Mouse (Mus musculus): Measurements from ENCODE around the gene Hexa. TPM values are rescaled to one million over a fixed set of nuclear protein-coding genes. Genes with fewer than 3 reads are reported as not detected.

The Hexa gene
- polyA plus RNA-seq, 1 experiment from 2014 or later, result 61.2 TPM

- H3K9ac ChIP-seq, result no peak overlapping the region
- H3K27me3 ChIP-seq (replicated peaks), result no peaks in the 10 kb centered on the region
- H3K9me3 ChIP-seq, result no peaks in the 10 kb centered on the region
- H3K4me1 ChIP-seq, result no peaks in the 10 kb centered on the region
- no peak overlapping the region for H3K27ac ChIP-seq
- 30% methylated on average over 6 of the region's 6 CpGs for WGBS
- 0 out of 2 replicates have a peak, but pooled peaks have one; percentile 67 for ATAC-seq (replicated peaks)
- H3K4me2 ChIP-seq, result no peak overlapping the region
- no peak overlapping the region for H3K4me3 ChIP-seq
- peaks cover 19% of the 10 kb centered on the region for H3K36me3 ChIP-seq (replicated peaks)
Observed at GRCm38 (mm10) chr9:59567111-59567510, 27.8 kb downstream of the Hexa start.

GRCm38 (mm10) chr9:59571852-59572251 lies 32.5 kb downstream of the Hexa start:
- Histone ChIP-seq H3K27me3 (replicated peaks) (0 out of 2 replicates have a peak, but pooled peaks cover 4% of the 10 kb centered on the region), H3K9ac (no peak overlapping the region), H3K4me3 (no peak overlapping the region), H3K9me3 (no peaks in the 10 kb centered on the region), H3K4me2 (no peak overlapping the region), H3K4me1 (peaks cover 2% of the 10 kb centered on the region), H3K27ac (no peak overlapping the region), H3K36me3 (replicated peaks) (no peaks in the 10 kb centered on the region)
- ATAC-seq (replicated peaks), result no peak
- 86% methylated on average over 2 of the region's 2 CpGs for WGBS

DNA sequence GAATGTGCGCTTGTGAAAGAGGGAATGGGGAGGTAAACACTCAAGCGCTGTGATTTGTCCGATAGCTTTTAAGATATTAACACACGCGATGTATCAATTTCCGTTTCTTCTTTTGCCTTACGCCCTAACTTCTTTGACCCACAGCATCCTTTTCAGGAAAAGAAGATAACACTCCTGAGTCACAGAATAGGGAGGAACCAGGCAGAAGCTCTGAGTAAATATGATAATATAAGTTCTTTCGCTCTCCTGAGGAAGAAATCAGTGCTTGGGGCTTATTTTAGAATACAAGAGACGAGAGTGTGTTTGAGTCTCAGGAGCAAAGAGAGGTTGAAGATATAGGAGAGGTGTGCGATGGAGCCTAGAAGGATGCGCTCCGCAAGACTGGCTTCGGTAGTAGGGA lies 38.1 kb downstream of the Hexa start:
- peak overlapping the region; percentile 71 for H3K27ac ChIP-seq
- H3K9me3 ChIP-seq, result no peaks in the 10 kb centered on the region
- H3K9ac ChIP-seq, result peak overlapping the region; percentile 7; the same call in 1 of the 2 replicates
- H3K27me3 ChIP-seq (replicated peaks), result 0 out of 2 replicates have a peak, but pooled peaks cover 4% of the 10 kb centered on the region
- peak overlapping the region; percentile 70 for H3K4me2 ChIP-seq
- H3K36me3 ChIP-seq (replicated peaks), result no peaks in the 10 kb centered on the region
- peaks cover 27% of the 10 kb centered on the region for H3K4me1 ChIP-seq
- peak overlapping the region; percentile 53 for H3K4me3 ChIP-seq
- WGBS, result 12% methylated on average over 13 of the region's 13 CpGs
- ATAC-seq (replicated peaks), result no peak

DNA sequence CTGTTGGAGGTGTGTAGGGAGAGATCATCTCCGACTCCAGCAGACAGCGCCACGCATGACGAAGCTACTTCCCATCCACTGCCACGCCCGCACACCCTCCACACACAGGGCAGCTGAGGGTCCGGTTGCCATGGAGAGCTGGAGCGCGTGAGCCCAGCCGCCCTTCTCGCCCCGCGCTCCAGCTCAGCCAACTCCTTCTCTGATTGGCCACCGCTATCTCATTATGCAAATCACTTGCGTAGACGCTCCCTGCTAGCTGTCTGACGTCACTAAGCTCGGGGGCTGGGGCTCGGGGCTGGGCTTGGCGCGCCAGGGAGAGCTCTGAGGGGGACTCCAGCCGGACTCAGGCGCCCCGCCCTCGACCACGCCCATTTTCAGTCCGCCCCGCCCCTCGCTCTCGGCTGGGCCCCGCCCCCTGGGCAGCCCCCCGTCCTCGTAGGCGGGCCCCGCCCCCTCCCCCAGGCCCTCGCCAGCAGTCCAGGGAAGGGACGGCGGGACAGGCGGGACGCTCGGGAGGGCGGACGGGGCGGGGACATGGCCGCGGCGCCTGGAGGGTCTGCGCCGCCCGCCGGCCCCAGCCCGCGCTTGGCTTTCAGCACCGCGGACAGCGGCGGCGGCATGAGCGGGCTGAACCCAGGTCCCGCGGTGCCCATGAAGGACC lies 38.6 kb downstream of the Hexa start, which contains the start of gene Celf6:
TSS of gene Celf6 (plus strand) at position 74 of the 661 bp plus-strand sequence.
- Histone ChIP-seq H3K9ac (peak within 1 kb of the TSS; percentile 49), H3K9me3 (no peaks in the 10 kb centered on the region), H3K27ac (peak within 1 kb of the TSS; percentile 71), H3K4me3 (peak within 1 kb of the TSS; percentile 53), H3K4me1 (peaks cover 27% of the 10 kb centered on the region), H3K4me2 (peak within 1 kb of the TSS; percentile 70), H3K27me3 (replicated peaks) (0 out of 2 replicates have a peak, but pooled peaks cover 4% of the 10 kb centered on the region), H3K36me3 (replicated peaks) (no peaks in the 10 kb centered on the region)
- 0% methylated on average over 60 of the region's 61 CpGs for WGBS
- ATAC-seq (replicated peaks), result peak; percentile 98

- peak overlapping the region; percentile 71 for H3K27ac ChIP-seq
- H3K4me3 ChIP-seq, result peak overlapping the region; percentile 53
- 0 out of 2 replicates have a peak, but pooled peaks cover 4% of the 10 kb centered on the region for H3K27me3 ChIP-seq (replicated peaks)
- peaks cover 27% of the 10 kb centered on the region for H3K4me1 ChIP-seq
- 0% methylated on average over 20 of the region's 20 CpGs for WGBS
- H3K36me3 ChIP-seq (replicated peaks), result no peaks in the 10 kb centered on the region
- peak; percentile 50; the same call in 1 of the 2 replicates for ATAC-seq (replicated peaks)
- H3K9ac ChIP-seq, result peak overlapping the region; percentile 49
- H3K4me2 ChIP-seq, result peak overlapping the region; percentile 70
- H3K9me3 ChIP-seq, result no peaks in the 10 kb centered on the region
Observed at GRCm38 (mm10) chr9:59578505-59578867, 39.1 kb downstream of the Hexa start.

GRCm38 (mm10) chr9:59584871-59585308 lies 45.5 kb downstream of the Hexa start:
- Histone ChIP-seq H3K4me2 (peak overlapping the region; percentile 30), H3K27me3 (replicated peaks) (no peaks in the 10 kb centered on the region; the same call in 1 of the 2 replicates), H3K27ac (no peak overlapping the region), H3K9me3 (no peaks in the 10 kb centered on the region), H3K9ac (no peak overlapping the region), H3K4me3 (no peak overlapping the region), H3K4me1 (peaks cover 38% of the 10 kb centered on the region), H3K36me3 (replicated peaks) (no peaks in the 10 kb centered on the region)
- WGBS, result 6% methylated on average over 13 of the region's 13 CpGs
- ATAC-seq (replicated peaks), result peak; percentile 41; the same call in 1 of the 2 replicates

- Histone ChIP-seq H3K4me3 (peak overlapping the region; percentile 30; the same call in 1 of the 2 replicates), H3K9ac (no peak overlapping the region), H3K27ac (peak overlapping the region; percentile 90), H3K27me3 (replicated peaks) (no peaks in the 10 kb centered on the region; the same call in 1 of the 2 replicates), H3K36me3 (replicated peaks) (no peaks in the 10 kb centered on the region), H3K4me2 (peak overlapping the region; percentile 53), H3K9me3 (no peaks in the 10 kb centered on the region), H3K4me1 (peaks cover 38% of the 10 kb centered on the region)
- 19% methylated on average over 5 of the region's 5 CpGs for WGBS
- peak; percentile 64 for ATAC-seq (replicated peaks)
Observed at GRCm38 (mm10) chr9:59588252-59588651, 48.9 kb downstream of the Hexa start.

GRCm38 (mm10) chr9:59588710-59589671 lies 49.7 kb downstream of the Hexa start:
- peak; percentile 93 for ATAC-seq (replicated peaks)
- Histone ChIP-seq H3K9me3 (no peaks in the 10 kb centered on the region), H3K9ac (no peak overlapping the region), H3K27ac (peak overlapping the region; percentile 90), H3K27me3 (replicated peaks) (no peaks in the 10 kb centered on the region; the same call in 1 of the 2 replicates), H3K36me3 (replicated peaks) (no peaks in the 10 kb centered on the region), H3K4me3 (peak overlapping the region; percentile 30), H3K4me1 (peaks cover 38% of the 10 kb centered on the region), H3K4me2 (peak overlapping the region; percentile 53)
- 11% methylated on average over 12 of the region's 12 CpGs for WGBS

DNA sequence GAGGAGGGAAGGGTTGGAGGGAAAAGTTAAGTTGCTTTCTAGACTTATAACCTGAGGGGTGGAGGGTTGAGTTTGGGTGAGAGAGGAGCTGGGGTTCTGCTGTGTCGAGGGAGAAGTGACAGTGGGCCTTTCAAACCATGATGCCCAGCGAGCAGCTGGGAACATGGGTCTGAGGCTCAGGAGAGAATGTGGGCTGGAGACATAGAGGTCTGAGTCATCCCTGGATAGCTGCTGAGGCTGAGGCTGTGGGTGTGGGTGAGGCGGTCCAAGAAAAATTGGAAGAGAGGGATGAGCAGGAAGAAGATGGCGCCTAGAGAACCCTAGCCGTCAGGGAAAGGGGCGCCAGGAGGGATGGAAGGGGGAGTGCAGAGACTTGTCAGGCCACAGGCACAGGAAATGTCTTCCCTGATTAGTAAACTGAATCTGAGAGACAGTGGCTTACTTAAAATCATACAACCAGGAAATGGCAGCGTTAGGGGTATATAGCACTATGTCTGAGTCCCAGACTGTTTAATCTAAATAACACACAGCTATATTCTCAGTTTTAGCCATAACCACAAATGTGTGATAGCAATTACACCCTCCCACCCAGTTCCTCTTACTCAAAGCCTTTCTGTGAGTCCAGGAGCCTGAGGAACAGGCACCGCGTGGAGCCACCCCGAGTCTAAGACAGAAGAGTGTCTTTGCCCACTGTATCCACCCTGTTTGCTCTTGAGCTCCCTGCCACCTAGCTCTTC lies 50.5 kb downstream of the Hexa start:
- peak overlapping the region; percentile 53 for H3K4me2 ChIP-seq
- no peak for ATAC-seq (replicated peaks)
- H3K4me1 ChIP-seq, result peaks cover 34% of the 10 kb centered on the region
- peak overlapping the region; percentile 75 for H3K27ac ChIP-seq
- WGBS, result 81% methylated on average over 10 of the region's 10 CpGs
- H3K9ac ChIP-seq, result no peak overlapping the region
- H3K36me3 ChIP-seq (replicated peaks), result no peaks in the 10 kb centered on the region
- no peaks in the 10 kb centered on the region for H3K9me3 ChIP-seq
- H3K27me3 ChIP-seq (replicated peaks), result no peaks in the 10 kb centered on the region
- peak overlapping the region; percentile 30; the same call in 1 of the 2 replicates for H3K4me3 ChIP-seq

- H3K4me3 ChIP-seq, result no peak overlapping the region
- H3K4me1 ChIP-seq, result no peaks in the 10 kb centered on the region
- no peaks in the 10 kb centered on the region for H3K9me3 ChIP-seq
- no peak overlapping the region for H3K9ac ChIP-seq
- H3K27me3 ChIP-seq (replicated peaks), result no peaks in the 10 kb centered on the region
- H3K27ac ChIP-seq, result no peak overlapping the region
- H3K36me3 ChIP-seq (replicated peaks), result peaks cover 2% of the 10 kb centered on the region; the same call in 1 of the 2 replicates
- no peak for ATAC-seq (replicated peaks)
- WGBS, result 78% methylated on average over 8 of the region's 8 CpGs
- no peak overlapping the region for H3K4me2 ChIP-seq
Observed at GRCm38 (mm10) chr9:59601661-59602060, 62.3 kb downstream of the Hexa start.

- Histone ChIP-seq H3K36me3 (replicated peaks) (peaks cover 2% of the 10 kb centered on the region; the same call in 1 of the 2 replicates), H3K4me2 (no peak overlapping the region), H3K9ac (no peak overlapping the region), H3K27ac (no peak overlapping the region), H3K4me3 (no peak overlapping the region), H3K27me3 (replicated peaks) (no peaks in the 10 kb centered on the region), H3K4me1 (no peaks in the 10 kb centered on the region), H3K9me3 (no peaks in the 10 kb centered on the region)
- WGBS, result 56% methylated on average over 6 of the region's 6 CpGs
- no peak for ATAC-seq (replicated peaks)
Observed at GRCm38 (mm10) chr9:59605967-59606366, 66.6 kb downstream of the Hexa start.
